Mouse (Mus musculus): ENCODE data around the gene Sptbn2.

DNA sequence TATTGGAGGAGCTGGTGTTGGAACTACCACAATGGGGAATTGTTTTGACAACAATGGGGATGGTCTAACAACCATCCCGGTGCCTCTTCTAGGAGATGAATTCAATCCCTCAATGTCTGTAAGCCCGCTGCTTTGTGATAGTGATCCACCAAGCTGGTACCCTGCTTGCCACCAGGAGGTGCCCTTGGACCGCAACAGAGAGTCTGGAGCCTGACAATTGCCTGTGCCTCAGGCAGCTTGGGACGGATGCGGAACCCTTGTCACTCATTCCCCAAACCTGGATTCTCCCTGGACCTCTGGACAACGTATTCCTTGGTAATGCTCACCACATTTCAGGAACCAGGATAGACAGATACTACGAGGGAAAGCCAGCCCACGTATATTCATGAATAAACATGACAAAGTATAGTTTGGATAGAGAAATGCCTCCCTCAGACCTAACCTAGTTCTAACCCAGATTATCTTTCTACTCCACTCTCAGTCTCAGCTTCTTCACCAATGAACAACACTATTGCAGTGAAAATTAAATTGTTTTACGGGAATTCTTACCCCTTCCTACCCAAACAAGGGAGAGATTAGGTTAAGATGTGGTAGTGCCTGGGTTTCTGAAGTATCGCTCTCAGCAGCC is 44.7 kb downstream of the Sptbn2 start:
- peak; percentile 69 for TF ChIP-seq CTCF (conservative IDR thresholded peaks at IDR 0.05; ENCODE audit: low read length)
- no peak for TF ChIP-seq POU5F1 (IDR thresholded peaks at IDR 0.05; ENCODE audit: borderline replicate concordance, low read length)
- TF ChIP-seq NANOG (IDR thresholded peaks at IDR 0.05; ENCODE audit: borderline replicate concordance, low read length): no peak

Data from E14TG2a.4 (cell line).